Mouse (Mus musculus): Measurements from ENCODE around the gene Tbx5. TPM values are rescaled to one million over a fixed set of nuclear protein-coding genes. Genes with fewer than 3 reads are reported as not detected.

The Tbx5 gene
- total and polyA plus RNA-seq, 2 experiments from 2014 or later: 17.3 to 31.1 TPM

GRCm38 (mm10) chr5:119800243-119800665 is 32.2 kb upstream of the Tbx5 start:
- Histone ChIP-seq H3K27me3 (ENCODE audit: control insufficient read depth, insufficient read depth, low read length) (peaks cover 96% of the 10 kb centered on the region), H3K9me3 (replicated peaks; ENCODE audit: control insufficient read depth, low read length) (no peaks in the 10 kb centered on the region), H3K9ac (replicated peaks; ENCODE audit: low read depth, low read length) (0 out of 2 replicates have a peak overlapping the region, but pooled peaks have one; percentile 9), H3K4me1 (ENCODE audit: control insufficient read depth, insufficient read depth) (0 out of 2 replicates have a peak, but pooled peaks cover 4% of the 10 kb centered on the region), H3K4me2 (ENCODE audit: low read depth, low read length) (0 out of 2 replicates have a peak overlapping the region, but pooled peaks have one; percentile 8), H3K4me3 (ENCODE audit: low read depth, low read length) (no peak overlapping the region), H3K27ac (ENCODE audit: low read depth) (peak overlapping the region; percentile 1; the same call in 1 of the 2 replicates), H3K36me3 (replicated peaks; ENCODE audit: control insufficient read depth, insufficient read depth, low read length) (no peaks in the 10 kb centered on the region)
- 18% methylated on average over 11 of the region's 11 CpGs for WGBS
- DNase-seq (ENCODE audit: low spot score) (no peak), ATAC-seq (ENCODE audit: insufficient read depth, low read depth) (no peak)
- TF ChIP-seq EP300 (IDR thresholded peaks at IDR 0.05; ENCODE audit: low read depth) (no peak), CTCF (IDR thresholded peaks at IDR 0.05; ENCODE audit: low read depth) (no peak)

DNA sequence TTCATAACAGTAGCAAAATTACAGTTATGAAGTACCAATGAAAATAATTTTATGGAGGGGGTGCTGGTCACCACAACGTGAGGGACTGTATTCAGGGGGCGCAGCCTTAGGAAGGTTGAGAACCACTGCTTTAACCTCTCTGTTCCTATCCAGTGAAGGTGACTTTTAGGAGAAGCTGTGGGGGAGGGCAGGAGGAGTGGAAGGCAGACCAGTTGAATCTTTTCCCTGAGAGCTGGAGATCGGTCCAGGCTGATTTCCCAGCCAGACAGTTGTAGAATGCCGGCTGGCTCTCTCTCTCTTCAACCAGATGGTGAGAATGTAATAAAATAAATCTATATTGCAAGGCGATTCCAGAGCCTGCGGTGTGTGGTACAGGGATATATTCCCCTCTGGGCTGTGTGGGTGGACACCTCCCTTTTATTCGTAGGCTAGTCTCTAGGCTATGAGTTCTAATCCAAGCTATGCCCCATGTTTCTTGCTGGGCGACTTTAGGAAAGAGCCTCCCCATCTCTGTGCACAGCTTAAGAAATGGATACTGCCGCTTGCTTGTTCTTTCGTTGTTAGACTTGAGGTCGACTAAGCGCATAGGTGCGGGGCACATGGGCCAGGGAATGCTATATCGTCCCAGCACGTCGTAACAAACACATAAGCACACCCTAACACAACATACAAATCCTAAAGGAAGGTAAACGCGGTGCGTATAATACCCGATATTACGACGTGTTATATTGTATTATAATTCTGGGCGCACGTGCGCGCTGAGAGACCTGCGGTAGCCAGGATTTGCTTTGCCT is 29.7 kb upstream of the Tbx5 start:
- ATAC-seq (ENCODE audit: insufficient read depth, low read depth) (no peak), DNase-seq (ENCODE audit: low spot score) (no peak)
- Histone ChIP-seq H3K4me2 (ENCODE audit: low read depth, low read length) (peak overlapping the region; percentile 75), H3K27ac (ENCODE audit: low read depth) (peak overlapping the region; percentile 61), H3K4me1 (ENCODE audit: control insufficient read depth, insufficient read depth) (0 out of 2 replicates have a peak, but pooled peaks cover 4% of the 10 kb centered on the region), H3K27me3 (ENCODE audit: control insufficient read depth, insufficient read depth, low read length) (peaks cover 96% of the 10 kb centered on the region), H3K4me3 (ENCODE audit: low read depth, low read length) (peak overlapping the region; percentile 51), H3K9ac (replicated peaks; ENCODE audit: low read depth, low read length) (0 out of 2 replicates have a peak overlapping the region, but pooled peaks have one; percentile 56), H3K9me3 (replicated peaks; ENCODE audit: control insufficient read depth, low read length) (no peaks in the 10 kb centered on the region), H3K36me3 (replicated peaks; ENCODE audit: control insufficient read depth, insufficient read depth, low read length) (no peaks in the 10 kb centered on the region)
- TF ChIP-seq EP300 (IDR thresholded peaks at IDR 0.05; ENCODE audit: low read depth) (no peak), CTCF (IDR thresholded peaks at IDR 0.05; ENCODE audit: low read depth) (no peak)
- WGBS: 11% methylated on average over 27 of the region's 27 CpGs

GRCm38 (mm10) chr5:119803411-119804251 is 28.8 kb upstream of the Tbx5 start:
- TF ChIP-seq EP300 (IDR thresholded peaks at IDR 0.05; ENCODE audit: low read depth) (no peak), CTCF (IDR thresholded peaks at IDR 0.05; ENCODE audit: low read depth) (no peak)
- H3K4me1 ChIP-seq (ENCODE audit: control insufficient read depth, insufficient read depth): 0 out of 2 replicates have a peak, but pooled peaks cover 4% of the 10 kb centered on the region
- DNase-seq (ENCODE audit: low spot score): no peak
- under 1% methylated on average over 64 of the region's 64 CpGs for WGBS
- ATAC-seq (ENCODE audit: insufficient read depth, low read depth): no peak
- no peaks in the 10 kb centered on the region for H3K36me3 ChIP-seq (replicated peaks; ENCODE audit: control insufficient read depth, insufficient read depth, low read length)
- peaks cover 96% of the 10 kb centered on the region for H3K27me3 ChIP-seq (ENCODE audit: control insufficient read depth, insufficient read depth, low read length)
- H3K4me3 ChIP-seq (ENCODE audit: low read depth, low read length): peak overlapping the region; percentile 51
- no peaks in the 10 kb centered on the region for H3K9me3 ChIP-seq (replicated peaks; ENCODE audit: control insufficient read depth, low read length)
- H3K27ac ChIP-seq (ENCODE audit: low read depth): peak overlapping the region; percentile 61
- H3K4me2 ChIP-seq (ENCODE audit: low read depth, low read length): peak overlapping the region; percentile 75
- H3K9ac ChIP-seq (replicated peaks; ENCODE audit: low read depth, low read length): peak overlapping the region; percentile 56

DNA sequence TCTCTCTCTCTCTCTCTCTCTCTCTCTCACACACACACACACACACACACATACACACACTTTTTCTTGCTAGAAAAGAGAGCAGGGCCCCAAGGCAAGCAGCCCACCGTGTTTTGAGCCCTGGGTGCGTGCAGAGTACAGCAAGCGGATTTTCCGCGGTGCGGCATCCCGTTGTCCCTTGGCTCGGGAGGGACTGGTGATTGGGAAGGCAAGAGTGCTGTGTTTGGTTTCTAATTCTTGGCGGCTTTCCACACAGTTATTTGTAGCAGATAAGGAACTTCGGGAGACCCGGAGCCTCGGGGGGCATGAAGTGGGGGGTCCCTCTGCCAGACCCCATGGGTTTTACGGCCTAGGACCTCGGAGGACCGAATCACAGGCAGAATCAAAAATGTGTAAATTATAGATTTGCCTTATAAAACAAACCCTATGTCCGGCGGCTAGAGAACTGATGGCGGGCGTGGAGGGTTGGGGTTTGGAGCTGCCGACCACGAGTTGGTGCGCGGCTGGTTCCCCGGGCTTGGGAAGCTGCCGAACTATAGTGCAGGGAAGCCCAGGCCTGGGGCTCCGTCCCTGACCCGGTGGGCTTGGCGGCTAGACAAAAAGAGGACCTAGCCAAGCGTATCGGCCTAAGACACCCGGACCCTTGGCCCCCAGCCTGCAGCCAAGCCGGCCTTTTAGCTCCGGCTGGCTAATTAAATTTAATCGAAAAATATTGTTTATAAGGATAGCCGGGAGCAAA is 28.0 kb upstream of the Tbx5 start:
- WGBS: 3% methylated on average over 35 of the region's 35 CpGs
- Histone ChIP-seq H3K27ac (ENCODE audit: low read depth) (peak overlapping the region; percentile 22; the same call in 1 of the 2 replicates), H3K4me2 (ENCODE audit: low read depth, low read length) (peak overlapping the region; percentile 75), H3K4me3 (ENCODE audit: low read depth, low read length) (peak overlapping the region; percentile 51), H3K9ac (replicated peaks; ENCODE audit: low read depth, low read length) (peak overlapping the region; percentile 56), H3K36me3 (replicated peaks; ENCODE audit: control insufficient read depth, insufficient read depth, low read length) (no peaks in the 10 kb centered on the region), H3K27me3 (ENCODE audit: control insufficient read depth, insufficient read depth, low read length) (peaks cover 91% of the 10 kb centered on the region), H3K9me3 (replicated peaks; ENCODE audit: control insufficient read depth, low read length) (no peaks in the 10 kb centered on the region), H3K4me1 (ENCODE audit: control insufficient read depth, insufficient read depth) (0 out of 2 replicates have a peak, but pooled peaks cover 4% of the 10 kb centered on the region)
- DNase-seq (ENCODE audit: low spot score) (no peak), ATAC-seq (ENCODE audit: insufficient read depth, low read depth) (no peak)
- TF ChIP-seq CTCF (IDR thresholded peaks at IDR 0.05; ENCODE audit: low read depth) (no peak), EP300 (IDR thresholded peaks at IDR 0.05; ENCODE audit: low read depth) (no peak)

DNA sequence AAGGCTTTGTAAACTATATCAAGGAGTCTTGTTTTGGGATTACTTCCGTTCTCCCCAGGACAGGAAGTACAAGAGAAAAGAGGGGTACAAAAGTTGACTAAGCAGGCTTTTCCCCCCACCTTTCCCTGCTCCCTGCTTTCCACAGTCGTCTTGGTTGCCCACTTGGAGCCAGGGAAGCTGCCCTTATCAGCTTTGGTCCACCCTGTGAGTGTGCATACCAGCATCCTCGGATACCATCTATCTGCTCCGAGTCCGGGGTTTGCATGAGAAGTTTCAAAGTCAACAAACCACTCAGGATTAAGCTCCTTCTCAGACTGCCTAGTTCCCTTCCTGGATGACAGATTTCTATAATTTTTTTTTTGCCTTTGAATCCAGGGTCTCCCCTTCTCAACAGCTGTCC is 26.8 kb upstream of the Tbx5 start:
- Histone ChIP-seq H3K27me3 (ENCODE audit: control insufficient read depth, insufficient read depth, low read length) (peaks cover 80% of the 10 kb centered on the region), H3K4me1 (ENCODE audit: control insufficient read depth, insufficient read depth) (0 out of 2 replicates have a peak, but pooled peaks cover 4% of the 10 kb centered on the region), H3K27ac (ENCODE audit: low read depth) (peak overlapping the region; percentile 21; the same call in 1 of the 2 replicates), H3K9ac (replicated peaks; ENCODE audit: low read depth, low read length) (no peak overlapping the region), H3K4me3 (ENCODE audit: low read depth, low read length) (peak overlapping the region; percentile 51; the same call in 1 of the 2 replicates), H3K4me2 (ENCODE audit: low read depth, low read length) (peak overlapping the region; percentile 75; the same call in 1 of the 2 replicates), H3K9me3 (replicated peaks; ENCODE audit: control insufficient read depth, low read length) (no peaks in the 10 kb centered on the region), H3K36me3 (replicated peaks; ENCODE audit: control insufficient read depth, insufficient read depth, low read length) (no peaks in the 10 kb centered on the region)
- ATAC-seq (ENCODE audit: insufficient read depth, low read depth): no peak
- no peak for DNase-seq (ENCODE audit: low spot score)
- WGBS: 17% methylated on average over 5 of the region's 5 CpGs
- TF ChIP-seq EP300 (IDR thresholded peaks at IDR 0.05; ENCODE audit: low read depth): no peak
- no peak for TF ChIP-seq CTCF (IDR thresholded peaks at IDR 0.05; ENCODE audit: low read depth)
